In genomic region chr4:16852670-16853069, GRCm38 (mm10) we compare ENCODE assay signal across 16 mouse cellular contexts.
DNase-seq lines count a peak whose midpoint lies in the region; TF ChIP-seq lines count a peak whose summit lies in the region.
"Had no signal": no experiment of that assay in that cellular context is flagged by ENCODE, and none has a peak within 500 bp of the region (broad histone marks: within the 10 kb centered on the region; RNA-seq: fewer than 3 reads in every experiment).

No protein-coding gene starts in this region.

- H3K36me3 ChIP-seq in heart, embryonic 10.5 days, result no peaks in the 10 kb centered on the region
- H3K36me3 ChIP-seq in thymus, adult 2 months (ENCODE audit: control insufficient read depth, insufficient read depth, low read length), result no peaks in the 10 kb centered on the region
- H3K36me3 ChIP-seq: heart, embryonic 13.5 days; hindbrain, embryonic 13.5 days; limb, embryonic 12.5 days had no signal

- H3K27ac ChIP-seq in heart, embryonic 10.5 days, result no peak overlapping the region
- peak overlapping the region; percentile 72; the same call in 1 of the 2 replicates for H3K27ac ChIP-seq in left cerebral cortex, adult 2 months
- no peak overlapping the region for H3K27ac ChIP-seq in thymus, adult 2 months (ENCODE audit: control insufficient read depth, insufficient read depth, low read length)
- H3K27ac ChIP-seq: heart, embryonic 13.5 days; hindbrain, embryonic 13.5 days; limb, embryonic 12.5 days had no signal

- TF ChIP-seq CTCF in left cerebral cortex, adult 2 months (IDR thresholded peaks at IDR 0.05), result no peak
- no peak for TF ChIP-seq CTCF in thymus, adult 2 months (IDR thresholded peaks at IDR 0.05; ENCODE audit: borderline replicate concordance, control insufficient read depth, extremely low read depth, insufficient read depth, low read length, poor library complexity)

- H3K4me1 ChIP-seq in heart, embryonic 10.5 days, result no peaks in the 10 kb centered on the region
- H3K4me1 ChIP-seq in thymus, adult 2 months (replicated peaks; ENCODE audit: control insufficient read depth, insufficient read depth, low read length), result no peaks in the 10 kb centered on the region
- H3K4me1 ChIP-seq: heart, embryonic 13.5 days; hindbrain, embryonic 13.5 days; limb, embryonic 12.5 days had no signal

- no peak overlapping the region for H3K4me3 ChIP-seq in heart, embryonic 10.5 days
- no peak overlapping the region for H3K4me3 ChIP-seq in left cerebral cortex, adult 2 months
- no peak overlapping the region for H3K4me3 ChIP-seq in thymus, adult 2 months (ENCODE audit: control insufficient read depth, insufficient read depth, low read length)
- H3K4me3 ChIP-seq: heart, embryonic 13.5 days; hindbrain, embryonic 13.5 days; limb, embryonic 12.5 days had no signal

- no peaks in the 10 kb centered on the region for H3K27me3 ChIP-seq in heart, embryonic 10.5 days (ENCODE audit: insufficient read depth, poor library complexity, severe bottlenecking)
- H3K27me3 ChIP-seq in thymus, adult 2 months (ENCODE audit: control insufficient read depth, insufficient read depth, low read length), result no peaks in the 10 kb centered on the region
- H3K27me3 ChIP-seq: heart, embryonic 13.5 days; hindbrain, embryonic 13.5 days; limb, embryonic 12.5 days had no signal

- 89% methylated on average over 4 of the region's 4 CpGs for WGBS in heart, embryonic 10.5 days
- 95% methylated on average over 4 of the region's 4 CpGs for WGBS in thymus, adult 2 months

- peak; percentile 15 to 20 for DNase-seq in heart, postnatal 10 days
- no peak for DNase-seq in heart, embryonic 10.5 days (ENCODE audit: low spot score)
- peak; percentile 26 to 27 for DNase-seq in frontal cortex, postnatal 10 days (ENCODE audit: low spot score in 2 of 2)
- peak in 1 of 2 experiments; percentile 14 for DNase-seq in left cerebral cortex, adult 2 months (ENCODE audit: extremely low spot score in 1 of 2, low spot score in 2 of 2)
- DNase-seq in right cerebral cortex, postnatal 25 days, result peak; percentile 29
- no peak for DNase-seq in lung, postnatal 10 days
- no peak for DNase-seq in thymus, adult 2 months
- DNase-seq in liver, result no peak
- DNase-seq: adrenal gland, postnatal 14 days; cerebellum, adult 11 months; gastrocnemius, postnatal 25 days; kidney, adult 11 months; kidney, postnatal 25 days had no signal

- intact Hi-C loops in heart, postnatal 10 days (cut with DNase I), result no loop called here
- intact Hi-C loops in left cerebral cortex, adult 2 months (cut with DNase I), result loop anchor here (10.0 kb wide), 2 partner anchors 148 to 558 kb away; no protein-coding TSS in a partner anchor

- H3K9me3 ChIP-seq in heart, embryonic 10.5 days, result no peaks in the 10 kb centered on the region
- H3K9me3 ChIP-seq: heart, embryonic 13.5 days; hindbrain, embryonic 13.5 days; limb, embryonic 12.5 days had no signal

- no peak for TF ChIP-seq POLR2A in thymus, adult 2 months (IDR thresholded peaks at IDR 0.05; ENCODE audit: control insufficient read depth, extremely low read depth, insufficient read depth, low read length, poor library complexity)

Comparison
In these comparisons a context has a peak if more than half of its experiments do, and no peak if none do; other contexts are left out.
1. DNase-seq: peak in heart, postnatal 10 days (2 of 2), frontal cortex, postnatal 10 days (2 of 2) and right cerebral cortex, postnatal 25 days (single experiment); none in heart, embryonic 10.5 days (single experiment), lung, postnatal 10 days (single experiment), thymus, adult 2 months (single experiment) and liver (single experiment).